Mouse (Mus musculus) olfactory bulb, adult 2 months (tissue): ENCODE results near the gene Slc25a3.

Source experiments
- CTCF ChIP-seq: fragments of 200-500 bp; IDR thresholded peaks from 2 replicates; pipeline ENCODE4 v1.5.1; 2012; ENCODE audit warnings: low read depth, mild to moderate bottlenecking, low read length, moderate library complexity; ENCODE audit not compliant: insufficient read depth
- POLR2A ChIP-seq: fragments of 200-500 bp; IDR thresholded peaks from 2 replicates; pipeline ENCODE4 v1.6.1; 2012; ENCODE audit warnings: mild to moderate bottlenecking, low read depth, low read length, moderate library complexity; ENCODE audit not compliant: insufficient read depth

DNA sequence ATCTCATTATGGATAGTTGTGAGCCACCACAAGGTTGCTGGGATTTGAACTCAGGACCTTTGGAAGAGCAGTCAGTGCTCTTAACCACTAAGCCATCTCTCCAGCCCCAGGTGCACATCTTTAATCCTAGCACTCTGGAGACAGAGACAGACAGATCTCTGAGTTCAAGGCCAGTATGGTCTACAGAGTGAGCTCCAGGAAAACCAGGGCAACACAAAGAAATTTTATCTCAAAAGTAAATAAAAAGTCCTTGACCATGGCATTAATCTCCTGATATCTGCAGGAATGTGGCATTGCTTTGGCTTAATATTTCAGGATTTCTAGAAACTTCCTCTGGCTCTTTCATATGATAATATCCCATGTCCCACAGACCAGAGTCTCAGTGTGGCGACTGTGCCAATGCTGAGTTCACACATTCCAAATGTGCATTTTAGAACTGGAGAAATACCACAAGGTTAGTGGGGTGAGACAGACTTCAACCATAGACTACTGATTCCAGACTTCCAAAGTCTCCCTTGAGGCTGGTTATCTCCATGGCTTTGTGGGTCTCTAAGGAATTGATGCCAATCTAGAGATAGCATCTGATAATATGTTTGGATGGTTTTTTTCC, 4.8 kb upstream of the Slc25a3 start:
- TF ChIP-seq CTCF, result no peak
- no peak for TF ChIP-seq POLR2A
